Mouse (Mus musculus): ENCODE results near the gene Olfr8.
"Not testable (repeated sequence)": the region's sequence is repeated elsewhere in the genome, so short reads cannot be mapped to it uniquely, and the experiment has no call there.

The Olfr8 gene

GRCm38 (mm10) chr10:78950336-78950735 lies at the start of gene Olfr8:
Olfr8 (plus strand) TSS chr10:78950636.
- not testable (repeated sequence) for DNase-seq (ENCODE audit: low read depth, low spot score)

DNA sequence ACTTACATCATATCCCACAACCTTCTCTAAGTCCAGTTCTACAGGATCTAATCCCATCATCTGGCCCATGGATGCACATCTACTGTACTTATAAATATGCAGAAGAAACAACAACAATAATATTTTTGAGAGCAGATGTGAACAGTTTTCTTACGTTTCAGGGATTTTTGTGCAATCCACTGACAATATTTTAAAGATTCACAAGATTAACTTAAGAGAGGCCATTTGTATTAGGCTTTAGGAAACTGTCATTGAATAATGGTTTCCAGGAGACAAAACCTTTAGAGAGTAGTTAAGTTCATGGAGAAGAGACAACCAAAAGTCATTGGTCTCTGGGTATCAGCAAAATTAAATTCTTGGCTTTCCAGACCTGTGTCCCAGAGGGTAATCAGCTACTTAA lies 37.6 kb upstream of the Olfr8 start, which contains the start of gene Olfr1354:
Olfr1354 (plus strand) TSS at position 301 of the 400 bp plus-strand sequence.
- DNase-seq (ENCODE audit: low read depth, low spot score): not testable (repeated sequence)

- DNase-seq (ENCODE audit: low read depth, low spot score): not testable (repeated sequence)
Measured at GRCm38 (mm10) chr10:78963009-78963408, 12.6 kb downstream of the Olfr8 start, which contains the start of gene Olfr1353. Olfr1353 (plus strand) TSS chr10:78963309.

GRCm38 (mm10) chr10:78980750-78981149 lies 30.3 kb downstream of the Olfr8 start, which contains the start of gene Olfr1352:
Olfr1352 (plus strand) TSS chr10:78981050.
- no peak for DNase-seq (ENCODE audit: low read depth, low spot score)

Data from brain, embryonic 18.5 days (tissue).